Mouse (Mus musculus): ENCODE data around the gene Heg1.
A peak's percentile ranks its signal among the peaks of the same experiment; 100 is the strongest.

The Heg1 gene

GRCm38 (mm10) chr16:33705258-33705657, 21.1 kb downstream of the Heg1 start:
- no peak for DNase-seq (ENCODE audit: extremely low read depth, low read depth)

- no peak for DNase-seq (ENCODE audit: extremely low read depth, low read depth)
These were observed 22.1 kb downstream of the Heg1 start for GRCm38 (mm10) chr16:33706111-33706890.

GRCm38 (mm10) chr16:33708031-33708430, 23.9 kb downstream of the Heg1 start:
- DNase-seq (ENCODE audit: extremely low read depth, low read depth): no peak

GRCm38 (mm10) chr16:33708585-33709397, 24.6 kb downstream of the Heg1 start:
- no peak for DNase-seq (ENCODE audit: extremely low read depth, low read depth)

- DNase-seq (ENCODE audit: extremely low read depth, low read depth): peak; percentile 62
These were observed 30.1 kb downstream of the Heg1 start for GRCm38 (mm10) chr16:33714271-33714670.

GRCm38 (mm10) chr16:33723241-33723640, 39.1 kb downstream of the Heg1 start:
- DNase-seq (ENCODE audit: extremely low read depth, low read depth): no peak

- DNase-seq (ENCODE audit: extremely low read depth, low read depth): no peak
These were observed 39.8 kb downstream of the Heg1 start for GRCm38 (mm10) chr16:33723983-33724382.

GRCm38 (mm10) chr16:33726261-33726660, 42.1 kb downstream of the Heg1 start:
- DNase-seq (ENCODE audit: extremely low read depth, low read depth): no peak

GRCm38 (mm10) chr16:33726892-33727291, 42.7 kb downstream of the Heg1 start:
- DNase-seq (ENCODE audit: extremely low read depth, low read depth): no peak

- no peak for DNase-seq (ENCODE audit: extremely low read depth, low read depth)
These were observed 44.3 kb downstream of the Heg1 start for GRCm38 (mm10) chr16:33728427-33728826.

- no peak for DNase-seq (ENCODE audit: extremely low read depth, low read depth)
These were observed 47.1 kb downstream of the Heg1 start for GRCm38 (mm10) chr16:33731291-33731690.

- peak; percentile 88 for DNase-seq (ENCODE audit: extremely low read depth, low read depth)
These were observed 48.1 kb downstream of the Heg1 start for GRCm38 (mm10) chr16:33732237-33732749.

- no peak for DNase-seq (ENCODE audit: extremely low read depth, low read depth)
These were observed 48.8 kb downstream of the Heg1 start for GRCm38 (mm10) chr16:33732846-33733580.

GRCm38 (mm10) chr16:33733864-33734263, 49.7 kb downstream of the Heg1 start:
- DNase-seq (ENCODE audit: extremely low read depth, low read depth): no peak

- DNase-seq (ENCODE audit: extremely low read depth, low read depth): no peak
These were observed 50.4 kb downstream of the Heg1 start for GRCm38 (mm10) chr16:33734545-33734944.

- DNase-seq (ENCODE audit: extremely low read depth, low read depth): no peak
These were observed 51.1 kb downstream of the Heg1 start for GRCm38 (mm10) chr16:33735238-33735637.

- DNase-seq (ENCODE audit: extremely low read depth, low read depth): no peak
These were observed 51.6 kb downstream of the Heg1 start for GRCm38 (mm10) chr16:33735791-33736190.

- no peak for DNase-seq (ENCODE audit: extremely low read depth, low read depth)
These were observed 52.6 kb downstream of the Heg1 start for GRCm38 (mm10) chr16:33736746-33737145.

GRCm38 (mm10) chr16:33738949-33739719, 55.0 kb downstream of the Heg1 start:
- no peak for DNase-seq (ENCODE audit: extremely low read depth, low read depth)

- DNase-seq (ENCODE audit: extremely low read depth, low read depth): no peak
These were observed 55.6 kb downstream of the Heg1 start for GRCm38 (mm10) chr16:33739802-33740201.

GRCm38 (mm10) chr16:33740416-33740815, 56.2 kb downstream of the Heg1 start:
- no peak for DNase-seq (ENCODE audit: extremely low read depth, low read depth)

Measured in MEL-GATA-1-ER (cell line).